Mouse (Mus musculus) ES-Bruce4 (cell line): ENCODE results near the gene Lipe. TPM values are rescaled to one million over a fixed set of nuclear protein-coding genes. Genes with fewer than 3 reads are reported as not detected.

Experiments
- H3K27ac ChIP-seq: 2 replicates; pipeline ENCODE4 v1.5.1; 2012; ENCODE audit warnings: low read length, inconsistent platforms; ENCODE audit not compliant: insufficient read depth
- H3K27me3 ChIP-seq: 2 replicates; pipeline ENCODE4 v1.6.1; 2012; ENCODE audit warnings: mild to moderate bottlenecking, low read length, inconsistent platforms; ENCODE audit not compliant: control insufficient read depth, poor library complexity, insufficient read depth, severe bottlenecking
- H3K36me3 ChIP-seq: 2 replicates; pipeline ENCODE4 v1.6.1; 2012; ENCODE audit warnings: inconsistent platforms, mild to moderate bottlenecking, low read length, moderate library complexity; ENCODE audit not compliant: control insufficient read depth, poor library complexity, insufficient read depth, severe bottlenecking
- H3K4me1 ChIP-seq: one replicate; pipeline ENCODE4 v1.8.1; 2011; ENCODE audit warnings: low read length; ENCODE audit not compliant: control insufficient read depth, insufficient read depth
- H3K4me3 ChIP-seq: 2 replicates; pipeline ENCODE4 v1.5.1; 2011; ENCODE audit warnings: low read depth, mild to moderate bottlenecking, low read length
- H3K9ac ChIP-seq: 2 replicates; pipeline ENCODE4 v1.6.1; 2012; ENCODE audit warnings: low read depth, mild to moderate bottlenecking, inconsistent platforms; ENCODE audit not compliant: poor library complexity, severe bottlenecking
- H3K9me3 ChIP-seq: replicated peaks from 2 replicates; pipeline ENCODE4 v1.6.1; 2012; ENCODE audit warnings: mild to moderate bottlenecking, low read length, inconsistent platforms; ENCODE audit not compliant: control insufficient read depth, poor library complexity, insufficient read depth, severe bottlenecking
- CTCF ChIP-seq: IDR thresholded peaks from one replicate; pipeline ENCODE4 v1.8.1; 2011; ENCODE audit warnings: low read depth, low read length
- EP300 ChIP-seq: IDR thresholded peaks from 2 replicates; pipeline ENCODE4 v1.6.1; 2011; ENCODE audit warnings: low read depth, low read length; ENCODE audit not compliant: insufficient read depth
- POLR2A ChIP-seq: IDR thresholded peaks from one replicate; pipeline ENCODE4 v1.8.1; 2011; ENCODE audit warnings: low read length; ENCODE audit not compliant: insufficient read depth
- polyA plus RNA-seq: library from polyadenylated mRNA; stranded (reverse); fragments of >200 nt; gene quantifications from 2 replicates; pipeline ENCODE4 v1.2.4, GENCODE M21; 2011; ENCODE audit warnings: low read depth; ENCODE audit not compliant: missing spikeins, insufficient read depth, insufficient read length

The Lipe gene
- polyA plus RNA-seq, 1 experiment: 18.0 TPM

- Histone ChIP-seq H3K9ac (peak overlapping the region; percentile 7; the same call in 1 of the 2 replicates), H3K36me3 (no peaks in the 10 kb centered on the region), H3K4me3 (peak overlapping the region; percentile 81), H3K4me1 (no peaks in the 10 kb centered on the region), H3K9me3 (no peaks in the 10 kb centered on the region), H3K27me3 (no peaks in the 10 kb centered on the region; the same call in 1 of the 2 replicates), H3K27ac (no peak overlapping the region)
- TF ChIP-seq EP300 (no peak), CTCF (peak; percentile 45)
Measured at GRCm38 (mm10) chr7:25367632-25368293, 30.7 kb downstream of the Lipe start.

- Histone ChIP-seq H3K36me3 (no peaks in the 10 kb centered on the region), H3K4me1 (no peaks in the 10 kb centered on the region), H3K27ac (no peak overlapping the region), H3K27me3 (no peaks in the 10 kb centered on the region; the same call in 1 of the 2 replicates), H3K9me3 (no peaks in the 10 kb centered on the region), H3K4me3 (no peak overlapping the region), H3K9ac (no peak overlapping the region)
- TF ChIP-seq EP300 (no peak), CTCF (no peak), POLR2A (no peak)
Measured at GRCm38 (mm10) chr7:25365937-25366625, 32.4 kb downstream of the Lipe start.

GRCm38 (mm10) chr7:25363632-25364031, 34.9 kb downstream of the Lipe start:
- no peak overlapping the region for H3K27ac ChIP-seq
- TF ChIP-seq EP300 (no peak), POLR2A (no peak), CTCF (no peak)
- H3K4me1 ChIP-seq: no peaks in the 10 kb centered on the region
- no peaks in the 10 kb centered on the region; the same call in 1 of the 2 replicates for H3K27me3 ChIP-seq
- H3K9ac ChIP-seq: no peak overlapping the region
- no peak overlapping the region for H3K4me3 ChIP-seq
- H3K36me3 ChIP-seq: no peaks in the 10 kb centered on the region
- no peaks in the 10 kb centered on the region for H3K9me3 ChIP-seq

- no peaks in the 10 kb centered on the region for H3K27me3 ChIP-seq
- H3K9me3 ChIP-seq: no peaks in the 10 kb centered on the region
- H3K4me3 ChIP-seq: no peak overlapping the region
- no peak overlapping the region for H3K9ac ChIP-seq
- no peak overlapping the region for H3K27ac ChIP-seq
- TF ChIP-seq POLR2A (no peak), CTCF (peak; percentile 26), EP300 (no peak)
- H3K4me1 ChIP-seq: no peaks in the 10 kb centered on the region
- H3K36me3 ChIP-seq: no peaks in the 10 kb centered on the region
Measured at GRCm38 (mm10) chr7:25363151-25363550, 35.4 kb downstream of the Lipe start.

GRCm38 (mm10) chr7:25358721-25359206, 39.7 kb downstream of the Lipe start:
- peak overlapping the region; percentile 5; the same call in 1 of the 2 replicates for H3K4me3 ChIP-seq
- TF ChIP-seq CTCF (no peak), EP300 (no peak), POLR2A (no peak)
- no peak overlapping the region for H3K9ac ChIP-seq
- H3K27me3 ChIP-seq: no peaks in the 10 kb centered on the region
- no peaks in the 10 kb centered on the region for H3K9me3 ChIP-seq
- H3K4me1 ChIP-seq: no peaks in the 10 kb centered on the region
- no peaks in the 10 kb centered on the region for H3K36me3 ChIP-seq
- H3K27ac ChIP-seq: no peak overlapping the region

GRCm38 (mm10) chr7:25348861-25349260, 49.6 kb downstream of the Lipe start:
- H3K9ac ChIP-seq: no peak overlapping the region
- peaks cover 3% of the 10 kb centered on the region; the same call in 1 of the 2 replicates for H3K36me3 ChIP-seq

More at GRCm38 (mm10) chr7:25348861-25349260, 49.6 kb downstream of the Lipe start:
- no peaks in the 10 kb centered on the region for H3K27me3 ChIP-seq
- H3K9me3 ChIP-seq: peaks cover 9% of the 10 kb centered on the region
- no peak for TF ChIP-seq CTCF
- TF ChIP-seq EP300: no peak
- no peak for TF ChIP-seq POLR2A
- no peak overlapping the region for H3K4me3 ChIP-seq
- H3K4me1 ChIP-seq: no peaks in the 10 kb centered on the region
- no peak overlapping the region for H3K27ac ChIP-seq
